Mouse (Mus musculus) left cerebral cortex, adult 2 months (tissue): ENCODE measurements around the gene Fam135a. TPM values are rescaled to one million over a fixed set of nuclear protein-coding genes. Genes with fewer than 3 reads are reported as not detected.
A peak's percentile ranks its signal among the peaks of the same experiment; 100 is the strongest.

ENCODE experiments used
- DNase-seq, 2 experiments: peaks; one replicate each; pipeline ENCODE4 v3.0.0; 2021 to 2022; ENCODE audit warnings: low spot score in 2 of 2, mixed read lengths in 1 of 2; ENCODE audit errors: extremely low spot score in 1 of 2
- H3K27ac ChIP-seq: fragments of 200-600 bp; 2 replicates; pipeline ENCODE4 v1.8.1; 2022
- H3K4me3 ChIP-seq: fragments of 200-600 bp; 2 replicates; pipeline ENCODE4 v1.8.1; 2022
- CTCF ChIP-seq: fragments of 200-600 bp; IDR thresholded peaks from 2 replicates; pipeline ENCODE4 v1.8.1; 2022; ENCODE audit warnings: antibody characterized with exemption, mild to moderate bottlenecking, moderate library complexity
- intact Hi-C: fragments of 180-260 bp; cut with DNase I; formaldehyde crosslinking; loops from one replicate; pipeline ENCODE4 v1.15.1; 2025
- long read RNA-seq, 2 experiments: library from polyadenylated mRNA; stranded (forward); transcript quantifications; one replicate each; pipeline ENCODE4 v2.0.0; 2021; ENCODE audit warnings: borderline mapping rate in 2 of 2
- total RNA-seq, 2 experiments: library from RNA; stranded (reverse); gene quantifications; 2 replicates each; pipeline ENCODE4 v1.2.3; 2021

The Fam135a gene
- 10 to 100 TPM; 27.0 to 33.1 TPM for total RNA-seq
- long read RNA-seq, experiment 1, full-length matches to known transcripts: 8 of 24 reads
- long read RNA-seq, experiment 1, partial matches to known transcripts: 1 of 24 reads
- long read RNA-seq, experiment 1, other reads (novel, unspliced or antisense): 15 of 24 reads
- long read RNA-seq, experiment 2, full-length matches to known transcripts: 2 of 13 reads
- long read RNA-seq, experiment 2, partial matches to known transcripts: 0 of 13 reads
- long read RNA-seq, experiment 2, other reads (novel, unspliced or antisense): 11 of 13 reads

- intact Hi-C loops: loop anchor here (10.0 kb wide), 1 partner anchor 175 kb away; the partner anchor contains the start of gene Smap1
- peak; percentile 89 to 93 for DNase-seq
- H3K27ac ChIP-seq: peak within 1 kb of the TSS; percentile 84
- H3K4me3 ChIP-seq: peak within 1 kb of the TSS; percentile 98
- TF ChIP-seq CTCF: no peak
Observed at GRCm38 (mm10) chr1:24099926-24100869, at the start of gene Fam135a. Gene Fam135a (minus strand): TSS chr1:24100341.

- no peak overlapping the region for H3K4me3 ChIP-seq
- DNase-seq: no peak
Observed at GRCm38 (mm10) chr1:24143504-24143903, 43.4 kb upstream of the Fam135a start.

GRCm38 (mm10) chr1:24140555-24140954 is 40.4 kb upstream of the Fam135a start:
- intact Hi-C loops: no loop called here
- H3K27ac ChIP-seq: no peak overlapping the region
- H3K4me3 ChIP-seq: no peak overlapping the region
- TF ChIP-seq CTCF: no peak
- no peak for DNase-seq

More at GRCm38 (mm10) chr1:24143504-24143903, 43.4 kb upstream of the Fam135a start:
- intact Hi-C loops: no loop called here
- no peak for TF ChIP-seq CTCF
- no peak overlapping the region for H3K27ac ChIP-seq

- no peak overlapping the region for H3K27ac ChIP-seq
- intact Hi-C loops: loop anchor here (1.0 kb wide), 2 partner anchors 34 to 112 kb away; no protein-coding TSS in a partner anchor
Observed at GRCm38 (mm10) chr1:24137133-24137532, 37.0 kb upstream of the Fam135a start.

GRCm38 (mm10) chr1:24134792-24135191 is 34.7 kb upstream of the Fam135a start:
- Histone ChIP-seq H3K4me3 (no peak overlapping the region), H3K27ac (no peak overlapping the region)
- no peak for DNase-seq
- intact Hi-C loops: no loop called here
- peak; percentile 69 for TF ChIP-seq CTCF

More at GRCm38 (mm10) chr1:24137133-24137532, 37.0 kb upstream of the Fam135a start:
- peak; percentile 63 to 83 for DNase-seq
- no peak overlapping the region for H3K4me3 ChIP-seq
- TF ChIP-seq CTCF: peak; percentile 98

- intact Hi-C loops: loop anchor here (2.0 kb wide), 1 partner anchor 427 kb away; no protein-coding TSS in a partner anchor
- Histone ChIP-seq H3K27ac (no peak overlapping the region), H3K4me3 (no peak overlapping the region)
- no peak for TF ChIP-seq CTCF
- DNase-seq: no peak
Observed at GRCm38 (mm10) chr1:24133853-24134252, 33.7 kb upstream of the Fam135a start.

- H3K4me3 ChIP-seq: no peak overlapping the region
- intact Hi-C loops: no loop called here
- no peak overlapping the region for H3K27ac ChIP-seq
- no peak for TF ChIP-seq CTCF
- no peak for DNase-seq
Observed at GRCm38 (mm10) chr1:24127866-24128265, 27.7 kb upstream of the Fam135a start.

- no peak overlapping the region for H3K4me3 ChIP-seq
- DNase-seq: no peak
- no peak for TF ChIP-seq CTCF
- no peak overlapping the region for H3K27ac ChIP-seq
- intact Hi-C loops: no loop called here
Observed at GRCm38 (mm10) chr1:24124610-24125009, 24.5 kb upstream of the Fam135a start.

- intact Hi-C loops: loop anchor here (1.0 kb wide), 1 partner anchor 107 kb away; no protein-coding TSS in a partner anchor
- H3K27ac ChIP-seq: peak overlapping the region; percentile 33; the same call in 1 of the 2 replicates
- no peak for DNase-seq
- no peak overlapping the region for H3K4me3 ChIP-seq
- TF ChIP-seq CTCF: no peak
Observed at GRCm38 (mm10) chr1:24122582-24122981, 22.4 kb upstream of the Fam135a start.

GRCm38 (mm10) chr1:24107971-24108773 is 8.0 kb upstream of the Fam135a start:
- no peak for TF ChIP-seq CTCF

GRCm38 (mm10) chr1:24107378-24107777 is 7.2 kb upstream of the Fam135a start:
- peak; percentile 29 to 32 for DNase-seq
- no peak for TF ChIP-seq CTCF
- H3K27ac ChIP-seq: peak overlapping the region; percentile 66; the same call in 1 of the 2 replicates
- intact Hi-C loops: loop anchor here (10.0 kb wide), 1 partner anchor 183 kb away; the partner anchor contains the start of gene Smap1
- H3K4me3 ChIP-seq: no peak overlapping the region

More at GRCm38 (mm10) chr1:24107971-24108773, 8.0 kb upstream of the Fam135a start:
- H3K4me3 ChIP-seq: no peak overlapping the region
- H3K27ac ChIP-seq: peak overlapping the region; percentile 66; the same call in 1 of the 2 replicates
- intact Hi-C loops: loop anchor here (10.0 kb wide), 1 partner anchor 183 kb away; the partner anchor contains the start of gene Smap1
- no peak for DNase-seq
